Mouse (Mus musculus): ENCODE data around the gene Sipa1l2. TPM values are rescaled to one million over a fixed set of nuclear protein-coding genes. Genes with fewer than 3 reads are reported as not detected.

Sipa1l2 gene
- polyA plus RNA-seq (2014; fragmentation: Nextera tagmentation; extraction: Ambion mirVana) = 13.0 and 14.1 TPM in 2 replicates

DNA sequence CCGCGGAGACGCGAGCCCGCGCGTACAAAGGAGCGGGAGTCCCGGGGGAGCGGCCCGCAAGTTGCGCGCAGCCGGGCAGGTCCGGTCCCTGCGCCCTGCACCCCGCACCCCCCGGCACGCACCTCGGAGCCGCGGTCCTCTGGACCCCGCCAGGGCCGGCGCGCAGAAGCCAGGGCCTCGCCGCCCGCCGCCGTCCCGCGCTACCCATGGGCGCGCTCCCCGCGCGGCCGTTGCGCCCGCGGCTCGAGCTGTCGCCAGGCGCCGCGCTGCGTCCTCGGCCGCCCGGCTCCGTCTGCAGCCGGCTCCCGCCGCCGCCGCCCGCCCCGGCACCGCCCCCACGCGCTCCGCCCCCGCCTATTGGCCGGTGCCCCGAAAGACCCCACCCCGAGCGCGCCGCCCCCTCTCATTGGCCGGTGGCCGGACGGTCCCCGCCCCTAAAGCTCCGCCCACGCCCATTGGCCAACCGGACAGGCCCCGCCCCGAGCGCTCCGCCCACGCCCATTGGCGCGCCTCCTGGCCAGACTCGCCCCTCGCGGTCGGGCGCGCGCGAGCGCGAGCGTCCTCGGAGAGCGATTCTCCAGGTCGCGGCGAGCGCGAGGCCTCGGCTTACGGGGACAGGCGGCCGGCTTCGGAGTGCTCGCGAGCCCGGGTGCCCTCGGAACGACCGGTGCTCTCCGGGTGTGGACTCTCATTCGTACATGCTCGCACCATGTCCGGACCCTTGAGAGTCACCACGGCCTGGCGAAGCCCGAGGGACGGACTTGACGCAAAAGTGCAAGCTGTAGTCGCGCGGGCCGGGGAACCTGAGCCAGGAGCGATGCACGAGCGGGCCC is at the start of gene Sipa1l2:
Sipa1l2 (minus strand) TSS at position 276 of the 833 bp plus-strand sequence.
- no peaks in the 10 kb centered on the region for H3K9me3 ChIP-seq (ENCODE audit: control insufficient read depth, low read length)
- WGBS = under 1% methylated on average over 124 of the region's 129 CpGs
- DNase-seq (ENCODE audit: low spot score, missing footprints) (peak; percentile 100), ATAC-seq (ENCODE audit: low FRiP score) (peak; percentile 94)
- H3K4me1 ChIP-seq (ENCODE audit: control insufficient read depth, insufficient read depth, low read length) = peaks cover 24% of the 10 kb centered on the region
- H3K4me3 ChIP-seq (ENCODE audit: low read depth, low read length) = peak within 1 kb of the TSS; percentile 82
- H3K27ac ChIP-seq (ENCODE audit: low read depth, low read length) = peak within 1 kb of the TSS; percentile 44; the same call in 1 of the 2 replicates
- peak within 1 kb of the TSS; percentile 81 for H3K9ac ChIP-seq (ENCODE audit: low read length)
- no peaks in the 10 kb centered on the region for H3K36me3 ChIP-seq (ENCODE audit: control insufficient read depth, insufficient read depth, low read length)
- H3K4me2 ChIP-seq = peak within 1 kb of the TSS; percentile 88
- H3K27me3 ChIP-seq (ENCODE audit: control insufficient read depth, insufficient read depth, low read length) = peaks cover 3% of the 10 kb centered on the region; the same call in 1 of the 2 replicates

DNA sequence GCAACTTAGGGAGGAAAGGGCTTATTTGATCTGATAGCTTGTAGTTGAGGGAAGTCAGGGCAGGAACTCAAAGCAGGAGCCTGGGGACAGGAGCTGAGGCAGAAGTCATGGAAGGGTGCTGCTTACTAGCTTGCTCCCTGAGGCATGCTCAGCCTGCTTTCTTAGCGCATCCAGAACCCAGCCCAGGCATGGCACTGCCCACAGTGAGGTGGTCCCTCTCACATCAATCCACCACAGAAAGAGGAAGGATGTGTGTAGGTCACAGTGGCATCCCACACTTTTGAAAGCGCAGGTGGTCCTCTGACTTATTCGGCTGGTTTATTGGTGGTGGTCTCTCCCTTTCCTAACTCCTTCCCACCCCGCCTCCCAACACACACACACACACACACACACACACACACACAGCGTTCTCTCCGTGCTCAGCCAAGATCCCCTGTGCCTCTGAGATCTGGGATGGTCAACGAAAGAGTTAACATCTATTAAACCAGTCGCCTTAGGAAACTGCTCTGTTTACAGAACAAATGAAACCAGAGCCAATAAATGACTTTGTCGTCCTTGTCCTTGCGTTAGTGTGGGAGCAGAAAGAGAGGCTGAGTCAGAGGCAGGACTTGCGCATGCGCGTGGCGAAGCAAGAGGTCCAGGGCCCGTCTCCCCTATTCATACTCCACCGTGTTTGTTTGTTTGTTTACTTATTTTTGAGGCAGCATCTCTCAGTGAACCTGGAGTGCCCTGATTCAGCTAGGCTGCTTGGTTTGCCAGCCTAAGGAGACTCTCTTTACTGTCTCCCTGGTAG is 49.1 kb upstream of the Sipa1l2 start:
- no peak overlapping the region for H3K27ac ChIP-seq (ENCODE audit: low read depth, low read length)
- WGBS = 81% methylated on average over 16 of the region's 16 CpGs

DNA sequence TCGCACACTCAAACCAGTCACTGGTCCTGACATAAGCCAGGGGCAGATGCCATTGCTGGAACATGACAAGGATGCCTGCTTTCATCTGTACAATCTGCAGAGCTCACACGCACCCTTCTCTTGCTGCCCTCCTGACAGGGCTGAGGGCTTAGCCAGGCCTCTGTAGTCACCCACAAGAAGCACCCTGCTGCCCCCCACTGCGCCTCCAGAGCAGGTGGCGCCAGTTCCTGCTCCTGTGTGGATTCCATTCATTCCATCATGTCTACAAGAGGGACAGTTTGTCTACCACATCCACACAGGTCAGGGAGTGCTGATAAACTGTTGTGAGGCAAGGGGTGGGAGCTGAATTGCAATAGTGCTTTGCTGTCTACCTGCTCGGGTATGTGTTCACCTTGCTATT is 47.3 kb upstream of the Sipa1l2 start:
- ATAC-seq (ENCODE audit: low FRiP score) (no peak), DNase-seq (ENCODE audit: low spot score, missing footprints) (peak; percentile 53)
- no peak overlapping the region for H3K27ac ChIP-seq (ENCODE audit: low read depth, low read length)
- no peak overlapping the region for H3K9ac ChIP-seq (ENCODE audit: low read length)
- no peak overlapping the region for H3K4me3 ChIP-seq (ENCODE audit: low read depth, low read length)
- peaks cover 4% of the 10 kb centered on the region for H3K4me1 ChIP-seq (ENCODE audit: control insufficient read depth, insufficient read depth, low read length)
- 89% methylated on average over 5 of the region's 5 CpGs for WGBS
- no peaks in the 10 kb centered on the region for H3K36me3 ChIP-seq (ENCODE audit: control insufficient read depth, insufficient read depth, low read length)
- no peak overlapping the region for H3K4me2 ChIP-seq
- H3K9me3 ChIP-seq (ENCODE audit: control insufficient read depth, low read length) = no peaks in the 10 kb centered on the region
- H3K27me3 ChIP-seq (ENCODE audit: control insufficient read depth, insufficient read depth, low read length) = no peaks in the 10 kb centered on the region

More for the DNA sequence above, 49.1 kb upstream of the Sipa1l2 start:
- H3K4me3 ChIP-seq (ENCODE audit: low read depth, low read length) = no peak overlapping the region
- H3K4me2 ChIP-seq = no peak overlapping the region
- DNase-seq (ENCODE audit: low spot score, missing footprints) (peak; percentile 73), ATAC-seq (ENCODE audit: low FRiP score) (no peak)
- no peaks in the 10 kb centered on the region for H3K27me3 ChIP-seq (ENCODE audit: control insufficient read depth, insufficient read depth, low read length)
- no peaks in the 10 kb centered on the region for H3K36me3 ChIP-seq (ENCODE audit: control insufficient read depth, insufficient read depth, low read length)
- H3K4me1 ChIP-seq (ENCODE audit: control insufficient read depth, insufficient read depth, low read length) = peaks cover 4% of the 10 kb centered on the region
- no peak overlapping the region for H3K9ac ChIP-seq (ENCODE audit: low read length)
- no peaks in the 10 kb centered on the region for H3K9me3 ChIP-seq (ENCODE audit: control insufficient read depth, low read length)

DNA sequence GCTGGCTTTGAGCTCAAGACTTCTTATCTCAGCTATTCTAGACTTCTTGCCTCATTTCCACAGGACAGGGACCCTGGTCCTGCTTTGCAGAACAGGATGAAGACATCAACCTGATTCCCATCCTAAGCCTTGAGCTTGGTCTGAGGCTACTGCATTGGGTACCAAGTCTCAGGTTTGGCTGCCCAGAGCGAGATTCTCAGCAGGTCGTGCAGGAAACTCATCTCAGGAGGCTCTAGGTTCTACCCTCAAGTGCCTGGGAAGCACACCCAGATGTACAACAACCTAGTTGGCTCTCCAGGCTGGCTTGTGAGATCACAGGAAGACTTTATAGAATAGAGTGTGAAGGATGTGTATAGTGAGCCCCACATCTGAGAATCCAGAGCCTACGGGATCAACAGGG is 46.4 kb upstream of the Sipa1l2 start:
- Histone ChIP-seq H3K4me2 (no peak overlapping the region), H3K27ac (ENCODE audit: low read depth, low read length) (no peak overlapping the region), H3K4me3 (ENCODE audit: low read depth, low read length) (no peak overlapping the region), H3K9me3 (ENCODE audit: control insufficient read depth, low read length) (no peaks in the 10 kb centered on the region), H3K4me1 (ENCODE audit: control insufficient read depth, insufficient read depth, low read length) (peaks cover 4% of the 10 kb centered on the region), H3K36me3 (ENCODE audit: control insufficient read depth, insufficient read depth, low read length) (no peaks in the 10 kb centered on the region), H3K27me3 (ENCODE audit: control insufficient read depth, insufficient read depth, low read length) (no peaks in the 10 kb centered on the region), H3K9ac (ENCODE audit: low read length) (no peak overlapping the region)
- WGBS = 87% methylated on average over 3 of the region's 3 CpGs
- ATAC-seq (ENCODE audit: low FRiP score) (no peak), DNase-seq (ENCODE audit: low spot score, missing footprints) (peak; percentile 56)

DNA sequence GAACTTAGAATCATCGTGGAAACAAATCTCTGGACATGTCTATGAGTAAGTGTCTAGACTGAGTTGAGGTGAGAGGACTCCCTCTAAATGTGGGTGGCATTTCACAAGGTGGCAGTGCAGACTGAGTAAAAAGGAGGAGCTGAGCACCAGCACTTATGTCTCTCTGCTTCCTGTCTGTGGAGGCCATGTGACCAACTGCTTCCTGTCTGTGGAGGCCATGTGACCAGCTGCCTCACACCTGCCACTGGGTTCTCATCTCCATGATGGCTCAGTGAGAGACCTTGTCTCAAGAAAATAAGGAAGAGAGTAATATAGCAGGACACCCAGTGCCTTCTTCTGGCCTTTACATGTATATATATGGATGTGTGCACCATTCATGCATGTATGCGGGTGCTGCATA is 43.9 kb upstream of the Sipa1l2 start:
- Histone ChIP-seq H3K4me2 (no peak overlapping the region), H3K9me3 (ENCODE audit: control insufficient read depth, low read length) (no peaks in the 10 kb centered on the region), H3K27ac (ENCODE audit: low read depth, low read length) (no peak overlapping the region), H3K9ac (ENCODE audit: low read length) (no peak overlapping the region), H3K27me3 (ENCODE audit: control insufficient read depth, insufficient read depth, low read length) (no peaks in the 10 kb centered on the region), H3K4me3 (ENCODE audit: low read depth, low read length) (no peak overlapping the region), H3K36me3 (ENCODE audit: control insufficient read depth, insufficient read depth, low read length) (no peaks in the 10 kb centered on the region), H3K4me1 (ENCODE audit: control insufficient read depth, insufficient read depth, low read length) (no peaks in the 10 kb centered on the region)
- ATAC-seq (ENCODE audit: low FRiP score) (no peak), DNase-seq (ENCODE audit: low spot score, missing footprints) (peak; percentile 61)
- WGBS = 86% methylated on average over 2 of the region's 2 CpGs

DNA sequence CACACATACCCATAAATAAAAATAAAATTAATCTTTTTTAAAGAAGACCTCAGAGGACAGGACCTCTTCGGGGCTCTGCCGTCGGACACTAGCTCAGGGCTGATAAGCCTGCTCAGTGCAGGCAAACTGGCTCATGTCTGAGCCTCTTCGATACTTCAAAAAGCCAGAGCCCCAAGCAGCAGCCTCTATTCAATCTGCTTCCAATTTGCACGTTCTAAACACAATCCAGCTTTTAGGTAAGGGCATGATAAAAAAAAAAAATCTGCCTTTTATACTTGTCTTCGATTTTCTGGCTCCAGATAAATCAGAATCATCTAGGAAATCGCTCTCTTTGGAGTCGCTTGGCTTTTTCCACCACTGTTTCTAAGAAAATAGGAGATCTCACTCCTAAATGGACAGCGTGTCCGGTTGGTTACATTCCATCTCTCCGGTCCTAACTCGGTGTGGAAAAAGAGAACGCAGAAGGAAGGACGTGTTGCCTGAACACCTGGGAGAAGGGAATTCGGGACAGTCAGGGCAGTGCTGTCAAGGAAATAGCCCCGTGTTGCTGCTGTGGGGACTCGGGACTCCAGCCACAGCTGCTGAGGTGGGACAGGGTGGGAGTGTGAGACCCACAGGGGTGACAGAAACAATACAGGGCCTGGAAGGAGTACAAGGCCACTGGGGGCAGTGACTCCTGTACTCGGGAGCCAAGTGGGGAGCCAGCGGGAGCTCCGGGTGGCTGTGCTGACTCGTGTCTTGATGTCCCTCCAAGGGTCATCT is 42.4 kb upstream of the Sipa1l2 start:
- WGBS = 84% methylated on average over 21 of the region's 21 CpGs
- peak; percentile 51 for DNase-seq (ENCODE audit: low spot score, missing footprints)

DNA sequence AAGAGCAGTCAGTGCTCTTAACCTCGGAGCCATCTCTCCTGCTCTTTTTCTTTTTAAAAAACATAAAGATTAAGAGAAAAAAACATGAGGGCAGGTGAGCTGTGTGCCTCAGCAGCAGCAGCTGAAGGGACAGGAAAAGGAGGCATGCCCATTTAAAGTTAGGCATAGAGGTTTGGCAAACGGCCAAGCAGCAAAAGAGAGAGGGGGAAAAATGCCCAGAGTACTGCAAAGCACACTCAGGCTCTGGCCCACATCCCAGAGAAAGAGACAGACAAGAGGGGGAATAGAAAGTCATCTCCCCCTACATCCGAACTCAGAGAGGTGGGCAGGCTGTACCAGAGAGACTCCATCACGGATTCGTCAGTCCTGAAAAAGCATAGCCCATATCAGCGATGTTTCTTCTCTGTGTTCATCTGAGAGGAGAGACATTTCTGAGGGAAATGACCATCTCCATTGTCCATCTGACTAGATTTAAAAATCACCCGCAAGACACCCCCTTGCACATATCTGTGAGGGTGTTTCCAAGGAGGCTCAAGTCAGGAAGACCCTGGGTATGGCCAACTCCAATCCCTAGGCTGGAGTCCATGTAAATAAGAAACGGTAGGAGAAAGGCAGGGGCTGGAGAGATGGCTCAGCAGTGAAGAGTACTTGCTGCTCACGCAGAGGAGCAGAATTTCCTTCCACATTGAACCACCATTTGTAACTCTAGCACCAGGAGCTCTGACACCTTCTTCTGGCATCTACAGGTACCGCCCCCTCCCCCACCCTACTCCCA is 41.6 kb upstream of the Sipa1l2 start:
- Histone ChIP-seq H3K36me3 (ENCODE audit: control insufficient read depth, insufficient read depth, low read length) (no peaks in the 10 kb centered on the region), H3K9me3 (ENCODE audit: control insufficient read depth, low read length) (no peaks in the 10 kb centered on the region), H3K27ac (ENCODE audit: low read depth, low read length) (no peak overlapping the region), H3K4me1 (ENCODE audit: control insufficient read depth, insufficient read depth, low read length) (no peaks in the 10 kb centered on the region), H3K4me2 (no peak overlapping the region), H3K4me3 (ENCODE audit: low read depth, low read length) (no peak overlapping the region), H3K9ac (ENCODE audit: low read length) (no peak overlapping the region), H3K27me3 (ENCODE audit: control insufficient read depth, insufficient read depth, low read length) (no peaks in the 10 kb centered on the region)
- DNase-seq (ENCODE audit: low spot score, missing footprints) (peak; percentile 61), ATAC-seq (ENCODE audit: low FRiP score) (no peak)
- 91% methylated on average over 10 of the region's 10 CpGs for WGBS

More for the DNA sequence above, 42.4 kb upstream of the Sipa1l2 start:
- no peak for ATAC-seq (ENCODE audit: low FRiP score)
- Histone ChIP-seq H3K36me3 (ENCODE audit: control insufficient read depth, insufficient read depth, low read length) (no peaks in the 10 kb centered on the region), H3K4me3 (ENCODE audit: low read depth, low read length) (no peak overlapping the region), H3K9ac (ENCODE audit: low read length) (no peak overlapping the region), H3K27ac (ENCODE audit: low read depth, low read length) (no peak overlapping the region), H3K4me2 (no peak overlapping the region), H3K4me1 (ENCODE audit: control insufficient read depth, insufficient read depth, low read length) (no peaks in the 10 kb centered on the region), H3K27me3 (ENCODE audit: control insufficient read depth, insufficient read depth, low read length) (no peaks in the 10 kb centered on the region), H3K9me3 (ENCODE audit: control insufficient read depth, low read length) (no peaks in the 10 kb centered on the region)

DNA sequence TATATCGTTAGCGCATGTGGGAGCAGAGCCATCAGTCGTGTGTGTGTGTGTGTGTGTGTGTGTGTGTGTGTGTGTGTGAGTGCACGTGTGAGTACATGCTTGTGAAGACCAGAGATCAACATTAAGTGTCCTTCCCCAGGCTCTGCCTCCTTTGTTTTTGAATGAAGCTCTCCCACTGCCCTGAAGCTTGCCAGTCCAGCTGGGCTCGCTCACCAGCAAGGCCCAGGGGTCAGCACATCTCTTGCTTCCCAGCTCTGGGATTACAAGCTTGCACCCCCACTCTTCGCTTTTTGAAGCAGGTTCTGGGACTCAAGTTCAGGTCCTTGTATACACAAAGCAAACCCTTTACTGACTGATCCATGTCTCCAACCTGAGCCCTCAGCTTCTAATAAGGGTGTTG is 40.1 kb upstream of the Sipa1l2 start:
- H3K27ac ChIP-seq (ENCODE audit: low read depth, low read length) = no peak overlapping the region
- no peaks in the 10 kb centered on the region for H3K9me3 ChIP-seq (ENCODE audit: control insufficient read depth, low read length)
- H3K9ac ChIP-seq (ENCODE audit: low read length) = no peak overlapping the region
- no peaks in the 10 kb centered on the region for H3K36me3 ChIP-seq (ENCODE audit: control insufficient read depth, insufficient read depth, low read length)
- no peak overlapping the region for H3K4me3 ChIP-seq (ENCODE audit: low read depth, low read length)
- 90% methylated on average over 6 of the region's 6 CpGs for WGBS
- no peak overlapping the region for H3K4me2 ChIP-seq
- no peaks in the 10 kb centered on the region for H3K27me3 ChIP-seq (ENCODE audit: control insufficient read depth, insufficient read depth, low read length)
- ATAC-seq (ENCODE audit: low FRiP score) (no peak), DNase-seq (ENCODE audit: low spot score, missing footprints) (no peak)
- no peaks in the 10 kb centered on the region for H3K4me1 ChIP-seq (ENCODE audit: control insufficient read depth, insufficient read depth, low read length)

Data from midbrain, embryonic 11.5 days (tissue).